Mouse (Mus musculus) forebrain, embryonic 11.5 days (tissue): ENCODE measurements around the gene Fcrlb. TPM values are rescaled to one million over a fixed set of nuclear protein-coding genes. Genes with fewer than 3 reads are reported as not detected.
"Not testable (repeated sequence)": the region's sequence is repeated elsewhere in the genome, so short reads cannot be mapped to it uniquely, and the experiment has no call there.

Experiments
- ATAC-seq: fragments of 200-750 bp; cut with Nextera tagmentation; replicated peaks from 2 replicates; pipeline ENCODE4 v1.8.0; 2017; ENCODE audit warnings: moderate TSS enrichment; ENCODE audit not compliant: low FRiP score
- DNase-seq: peaks from one replicate; pipeline ENCODE4 v3.0.0-alpha.2; 2017; ENCODE audit warnings: low spot score
- H3K27ac ChIP-seq: fragments of 300-500 bp; sonication (generic); 2 replicates; pipeline ENCODE4 v1.5.1; 2014; ENCODE audit warnings: low read depth, low read length
- H3K27me3 ChIP-seq: fragments of 300-500 bp; sonication (generic); 2 replicates; pipeline ENCODE4 v1.6.1; 2014; ENCODE audit warnings: mild to moderate bottlenecking, low read length, mixed read lengths; ENCODE audit not compliant: control insufficient read depth, insufficient read depth
- H3K36me3 ChIP-seq: fragments of 300-500 bp; sonication (generic); 2 replicates; pipeline ENCODE4 v1.6.1; 2014; ENCODE audit warnings: mild to moderate bottlenecking, low read length, moderate library complexity, mixed read lengths; ENCODE audit not compliant: control insufficient read depth, insufficient read depth
- H3K4me1 ChIP-seq: fragments of 300-500 bp; sonication (generic); replicated peaks from 2 replicates; pipeline ENCODE4 v1.6.1; 2014; ENCODE audit warnings: low read length, mixed read lengths; ENCODE audit not compliant: control insufficient read depth, insufficient read depth
- H3K4me2 ChIP-seq: fragments of 300-500 bp; sonication (generic); 2 replicates; pipeline ENCODE4 v1.6.1; 2014; ENCODE audit warnings: low read depth, mild to moderate bottlenecking, low read length, moderate library complexity, mixed read lengths; ENCODE audit not compliant: severe bottlenecking
- H3K4me3 ChIP-seq: fragments of 300-500 bp; sonication (generic); 2 replicates; pipeline ENCODE4 v1.5.1; 2014; ENCODE audit warnings: low read depth, low read length
- H3K9ac ChIP-seq: fragments of 300-500 bp; sonication (generic); 2 replicates; pipeline ENCODE4 v1.6.1; 2014; ENCODE audit warnings: low read length
- H3K9me3 ChIP-seq: fragments of 300-500 bp; sonication (generic); 2 replicates; pipeline ENCODE4 v1.6.1; 2016; ENCODE audit warnings: low read length, mixed read lengths; ENCODE audit not compliant: control insufficient read depth
- WGBS: fragments of 180-500 bp; shearing (Covaris S2); extraction: QIAGEN DNeasy Blood & Tissue Kit; methylation state at CpG from one replicate; pipeline ENCODE4 v1.1.7; 2014; 5-methylcytosine and 5-hydroxymethylcytosine counted together
- polyA plus RNA-seq: library from polyadenylated mRNA; unstranded; fragments of >200 nt; fragmentation: Nextera tagmentation; extraction: Ambion mirVana; gene quantifications from 2 replicates; pipeline ENCODE4 v1.2.1, GENCODE M21; 2014

The Fcrlb gene
- polyA plus RNA-seq = not detected in 2 replicates

DNA sequence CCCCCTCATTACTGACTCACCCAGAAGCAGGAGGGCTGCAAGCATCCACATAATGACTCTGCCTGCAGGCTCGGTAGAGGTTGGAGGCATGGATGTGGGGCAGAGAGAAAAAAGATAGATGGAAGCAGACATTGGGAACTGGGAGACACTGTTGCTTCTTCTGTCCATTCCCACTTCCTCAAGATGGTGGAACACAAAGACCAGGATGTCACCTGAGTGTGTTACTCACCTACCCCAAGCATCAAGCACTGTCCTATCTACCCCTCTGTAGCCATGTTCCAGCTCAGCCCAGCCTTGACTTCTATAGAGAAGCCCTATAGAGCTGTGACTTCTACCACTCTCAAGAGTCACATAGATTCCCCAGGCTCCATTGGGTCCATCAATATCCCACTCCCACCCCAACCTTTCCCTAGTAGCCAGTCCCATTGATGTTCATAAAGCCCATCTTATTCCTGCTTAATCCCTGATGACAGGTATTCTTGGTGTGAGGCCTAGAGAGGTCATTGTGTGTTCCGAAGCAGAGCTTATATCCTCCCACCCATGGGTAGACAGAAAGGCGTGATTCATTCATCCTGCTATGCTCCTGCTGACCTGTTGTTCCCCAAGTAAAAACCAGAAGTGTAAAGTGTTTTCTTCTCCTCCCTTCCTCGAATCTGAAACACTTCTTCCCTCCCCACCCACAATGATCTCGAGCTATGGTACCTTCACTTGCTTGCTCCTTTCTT is at the start of gene Fcrlb:
TSS of gene Fcrlb (minus strand) at position 51 of the 725 bp plus-strand sequence.
- H3K9me3 ChIP-seq = no peaks in the 10 kb centered on the region
- DNase-seq (no peak), ATAC-seq (no peak)
- no peak within 1 kb of the TSS for H3K27ac ChIP-seq
- peaks cover under 1% of the 10 kb centered on the region; the same call in 1 of the 2 replicates for H3K4me1 ChIP-seq
- no peak within 1 kb of the TSS for H3K4me3 ChIP-seq
- 61% methylated on average over 5 of the region's 5 CpGs for WGBS
- no peak within 1 kb of the TSS for H3K4me2 ChIP-seq
- no peak within 1 kb of the TSS for H3K9ac ChIP-seq
- H3K27me3 ChIP-seq = peaks cover 10% of the 10 kb centered on the region
- H3K36me3 ChIP-seq = no peaks in the 10 kb centered on the region

DNA sequence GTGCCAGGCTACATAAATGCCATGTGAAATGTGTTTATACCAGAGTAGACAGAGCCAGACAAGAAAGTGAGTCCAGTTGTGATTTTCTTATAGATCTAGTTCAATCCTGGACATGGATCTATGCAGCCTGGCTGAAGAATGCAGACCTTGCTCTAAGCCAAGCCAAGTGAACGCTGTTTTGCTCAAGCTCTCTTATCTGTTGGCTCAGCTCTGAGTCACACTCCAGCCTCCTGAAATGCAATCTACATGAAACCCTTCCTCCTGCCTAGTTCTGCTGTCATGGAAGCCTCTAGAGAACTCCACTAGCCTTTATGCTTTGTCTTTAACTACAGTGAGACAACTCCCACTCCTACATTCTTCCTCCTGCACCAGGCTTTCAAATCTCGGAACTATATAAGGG is 49.6 kb upstream of the Fcrlb start:
- Histone ChIP-seq H3K4me3 (no peak overlapping the region), H3K4me1 (no peaks in the 10 kb centered on the region), H3K4me2 (no peak overlapping the region), H3K27ac (no peak overlapping the region), H3K9ac (no peak overlapping the region), H3K9me3 (no peaks in the 10 kb centered on the region), H3K36me3 (no peaks in the 10 kb centered on the region), H3K27me3 (no peaks in the 10 kb centered on the region)
- ATAC-seq = no peak
- no peak for DNase-seq
- 76% methylated on average over 2 of the region's 2 CpGs for WGBS

DNA sequence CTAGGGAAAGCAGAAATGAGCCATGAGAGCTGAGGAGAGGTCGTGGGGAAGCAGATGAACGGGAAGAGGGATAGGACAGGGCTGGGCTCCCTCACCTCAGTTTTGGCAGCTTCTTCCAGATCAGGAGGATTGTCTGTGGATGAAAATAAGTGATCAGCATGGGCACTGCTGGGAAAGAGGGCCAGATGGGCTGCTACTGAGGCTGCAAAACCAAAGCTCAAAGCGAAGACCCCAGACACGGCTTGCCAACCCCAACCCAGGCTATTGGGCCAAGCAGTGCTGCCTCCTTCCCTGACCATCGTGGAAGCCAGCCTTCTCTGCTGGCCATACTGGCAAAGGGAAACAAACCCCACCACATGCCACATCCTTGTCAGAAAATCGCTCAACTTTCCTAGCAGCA is 48.4 kb upstream of the Fcrlb start:
- Histone ChIP-seq H3K9ac (no peak overlapping the region), H3K4me1 (no peaks in the 10 kb centered on the region), H3K27ac (no peak overlapping the region), H3K36me3 (no peaks in the 10 kb centered on the region), H3K4me2 (no peak overlapping the region), H3K9me3 (no peaks in the 10 kb centered on the region), H3K27me3 (no peaks in the 10 kb centered on the region), H3K4me3 (no peak overlapping the region)
- DNase-seq = no peak
- WGBS = 75% methylated on average over 6 of the region's 6 CpGs
- ATAC-seq = no peak

DNA sequence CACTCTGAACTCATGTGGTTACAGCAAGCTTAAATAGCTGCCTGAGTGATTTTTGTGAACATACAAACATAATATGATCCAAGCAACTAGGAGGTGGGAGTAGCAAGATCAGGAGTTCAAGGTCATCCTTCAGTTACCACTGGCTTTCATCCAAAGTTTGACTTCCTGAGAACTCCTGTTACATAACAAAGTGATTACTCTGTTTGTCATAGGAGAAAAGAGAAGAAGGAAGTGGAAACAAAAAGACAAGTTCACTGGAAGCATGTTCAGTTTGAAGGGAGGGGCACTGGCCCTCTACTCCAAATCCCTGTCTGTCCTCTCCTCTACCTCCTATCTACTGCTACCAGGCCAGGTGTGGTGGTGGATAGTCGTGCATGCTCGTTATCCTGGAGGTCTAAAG is 47.0 kb upstream of the Fcrlb start:
- DNase-seq (no peak), ATAC-seq (no peak)
- no peaks in the 10 kb centered on the region for H3K9me3 ChIP-seq
- H3K4me3 ChIP-seq = no peak overlapping the region
- no peaks in the 10 kb centered on the region for H3K36me3 ChIP-seq
- no peak overlapping the region for H3K9ac ChIP-seq
- no peak overlapping the region for H3K4me2 ChIP-seq
- H3K4me1 ChIP-seq = no peaks in the 10 kb centered on the region
- 85% methylated on average over 2 of the region's 2 CpGs for WGBS
- H3K27me3 ChIP-seq = no peaks in the 10 kb centered on the region
- H3K27ac ChIP-seq = no peak overlapping the region

DNA sequence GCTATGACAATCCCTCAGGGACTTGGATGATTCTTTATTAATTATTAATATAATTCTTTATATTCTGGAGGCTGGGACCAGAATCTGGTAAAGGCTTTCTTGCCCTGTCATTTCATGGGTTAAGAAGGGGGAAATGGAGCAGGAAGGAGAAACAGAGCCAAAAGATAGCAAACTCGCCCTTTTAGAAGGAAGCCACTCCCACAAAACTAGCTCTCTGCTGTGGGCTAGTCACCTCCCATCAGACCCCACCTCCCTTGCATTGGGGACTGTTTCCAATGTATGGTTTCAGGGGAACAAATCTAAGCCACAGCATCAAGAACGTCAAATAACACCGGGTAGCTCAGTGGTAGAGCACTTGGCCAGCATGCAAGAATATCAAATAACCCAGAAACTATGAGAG is 45.5 kb upstream of the Fcrlb start:
- no peak overlapping the region for H3K9ac ChIP-seq
- no peak overlapping the region for H3K4me3 ChIP-seq
- H3K27ac ChIP-seq = no peak overlapping the region
- no peak overlapping the region for H3K4me2 ChIP-seq
- ATAC-seq (no peak), DNase-seq (no peak)
- 63% methylated on average over 3 of the region's 3 CpGs for whole genome bisulfite sequencing
- H3K9me3 ChIP-seq = no peaks in the 10 kb centered on the region
- no peaks in the 10 kb centered on the region for H3K27me3 ChIP-seq
- no peaks in the 10 kb centered on the region for H3K4me1 ChIP-seq
- no peaks in the 10 kb centered on the region for H3K36me3 ChIP-seq

DNA sequence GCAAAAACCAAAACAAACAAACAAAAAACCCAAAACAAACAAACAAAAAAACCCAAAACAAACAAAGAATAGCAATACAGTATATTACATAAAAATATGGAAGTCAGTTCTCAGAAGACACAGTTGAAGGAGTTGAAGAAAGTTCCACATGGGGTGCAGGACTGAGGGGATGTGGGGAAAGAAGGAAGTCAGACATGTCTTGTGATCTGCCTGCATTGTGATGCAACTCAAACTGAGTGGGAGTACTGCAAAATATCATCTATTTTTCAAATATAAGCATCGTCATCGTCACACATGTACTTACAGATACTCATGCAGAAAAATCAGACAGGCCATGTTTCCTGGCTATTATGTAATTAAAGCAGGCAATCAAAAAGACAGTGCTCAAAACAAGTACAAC is 40.5 kb upstream of the Fcrlb start:
- ATAC-seq (no peak), DNase-seq (no peak)
- 87% methylated on average over 2 of the region's 2 CpGs for WGBS
- no peak overlapping the region for H3K4me2 ChIP-seq
- H3K9ac ChIP-seq = no peak overlapping the region
- no peaks in the 10 kb centered on the region for H3K4me1 ChIP-seq
- no peak overlapping the region for H3K27ac ChIP-seq
- H3K4me3 ChIP-seq = no peak overlapping the region
- no peaks in the 10 kb centered on the region for H3K27me3 ChIP-seq
- no peaks in the 10 kb centered on the region for H3K9me3 ChIP-seq
- H3K36me3 ChIP-seq = no peaks in the 10 kb centered on the region

DNA sequence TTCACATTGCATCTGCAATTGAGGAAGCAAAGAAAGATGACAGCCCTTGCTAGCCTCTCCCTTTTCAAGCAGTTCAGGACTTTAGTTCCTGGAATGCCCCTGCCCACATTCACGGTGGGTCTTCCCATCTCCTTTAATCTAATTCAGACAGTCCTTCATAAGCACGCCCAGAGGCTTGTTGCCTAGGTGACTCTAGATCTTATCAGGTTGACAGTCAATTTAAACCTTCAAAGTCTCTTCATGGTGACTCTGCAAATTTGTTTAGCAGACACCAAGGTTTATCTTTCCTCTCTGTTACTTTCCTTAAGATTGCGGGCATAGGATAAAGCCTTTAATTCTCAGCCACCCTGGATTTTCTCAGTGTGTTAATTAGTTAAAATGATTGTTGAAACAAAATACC is 38.0 kb upstream of the Fcrlb start:
- no peaks in the 10 kb centered on the region for H3K27me3 ChIP-seq
- no peak overlapping the region for H3K9ac ChIP-seq
- H3K4me2 ChIP-seq = no peak overlapping the region
- no peaks in the 10 kb centered on the region for H3K36me3 ChIP-seq
- no peak overlapping the region for H3K27ac ChIP-seq
- DNase-seq (no peak), ATAC-seq (no peak)
- H3K9me3 ChIP-seq = no peaks in the 10 kb centered on the region
- H3K4me1 ChIP-seq = no peaks in the 10 kb centered on the region
- 67% methylated on average over 3 of the region's 3 CpGs for WGBS
- no peak overlapping the region for H3K4me3 ChIP-seq

DNA sequence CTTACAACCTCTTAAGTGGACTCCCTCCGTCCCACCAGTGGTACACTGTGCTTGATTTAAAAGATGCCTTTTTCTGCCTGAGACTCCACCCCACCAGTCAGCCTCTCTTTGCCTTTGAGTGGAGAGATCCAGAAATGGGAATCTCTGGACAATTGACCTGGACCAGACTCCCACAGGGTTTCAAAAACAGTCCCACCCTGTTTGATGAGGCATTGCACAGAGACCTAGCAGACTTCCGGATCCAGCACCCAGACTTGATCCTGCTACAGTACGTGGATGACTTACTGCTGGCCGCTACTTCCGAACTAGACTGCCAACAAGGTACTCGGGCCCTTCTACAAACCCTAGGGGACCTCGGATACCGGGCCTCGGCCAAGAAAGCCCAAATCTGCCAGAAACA is 32.2 kb upstream of the Fcrlb start:
- H3K27me3 ChIP-seq, H3K9ac ChIP-seq, H3K9me3 ChIP-seq, H3K4me1 ChIP-seq, H3K36me3 ChIP-seq, H3K27ac ChIP-seq, ATAC-seq, DNase-seq, H3K4me2 ChIP-seq, H3K4me3 ChIP-seq: not testable (repeated sequence)
- WGBS = 100% methylated on average over 2 of the region's 9 CpGs

DNA sequence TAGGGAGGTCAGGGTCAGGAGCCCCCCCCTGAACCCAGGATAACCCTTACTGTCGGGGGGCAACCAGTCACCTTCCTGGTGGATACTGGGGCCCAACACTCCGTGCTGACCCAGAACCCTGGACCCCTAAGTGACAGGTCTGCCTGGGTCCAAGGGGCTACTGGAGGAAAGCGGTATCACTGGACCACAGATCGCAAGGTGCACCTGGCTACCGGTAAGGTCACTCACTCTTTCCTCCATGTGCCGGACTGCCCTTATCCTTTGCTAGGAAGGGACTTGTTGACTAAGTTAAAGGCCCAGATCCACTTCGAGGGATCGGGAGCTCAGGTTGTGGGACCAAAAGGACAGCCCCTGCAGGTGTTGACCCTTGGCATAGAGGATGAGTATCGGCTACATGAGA is 31.4 kb upstream of the Fcrlb start:
- DNase-seq, H3K9me3 ChIP-seq, H3K36me3 ChIP-seq, H3K27ac ChIP-seq, H3K27me3 ChIP-seq, H3K4me2 ChIP-seq, H3K9ac ChIP-seq, H3K4me3 ChIP-seq, H3K4me1 ChIP-seq, ATAC-seq: not testable (repeated sequence)
- WGBS = 95% methylated on average over 9 of the region's 9 CpGs
